Mouse (Mus musculus) ES-Bruce4 (cell line): ENCODE results near the gene Olfr453.

Experiments
- CTCF ChIP-seq: IDR thresholded peaks from one replicate; pipeline ENCODE4 v1.8.1; 2011; ENCODE audit warnings: low read depth, low read length
- EP300 ChIP-seq: IDR thresholded peaks from 2 replicates; pipeline ENCODE4 v1.6.1; 2011; ENCODE audit warnings: low read depth, low read length; ENCODE audit not compliant: insufficient read depth
- POLR2A ChIP-seq: IDR thresholded peaks from one replicate; pipeline ENCODE4 v1.8.1; 2011; ENCODE audit warnings: low read length; ENCODE audit not compliant: insufficient read depth

DNA sequence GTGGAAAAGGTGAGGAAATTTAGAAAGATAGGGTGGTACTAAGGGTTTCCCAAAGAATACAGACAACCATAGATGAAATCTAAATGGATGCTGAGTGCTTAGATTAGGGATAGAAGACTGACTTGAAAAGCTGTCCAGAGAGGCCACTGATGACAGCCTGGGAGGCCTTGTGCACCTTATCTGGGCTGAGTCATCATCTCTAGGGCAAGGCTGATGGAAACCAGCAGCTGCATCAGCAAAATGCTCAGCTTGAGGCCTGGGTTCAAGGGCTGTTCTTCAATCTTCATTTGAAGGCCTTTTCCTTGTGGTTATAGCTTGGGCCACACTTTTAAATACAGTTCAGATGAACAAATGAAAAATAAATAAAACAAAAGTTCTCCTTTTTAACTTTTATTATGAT lies 21.2 kb upstream of the Olfr453 start:
- TF ChIP-seq POLR2A: no peak
- TF ChIP-seq CTCF: no peak
- TF ChIP-seq EP300: no peak
